Mouse (Mus musculus) T-helper 1 cell (primary cell): ENCODE results near the gene Wars.

Source experiments
- in situ Hi-C: fragments of 300-600 bp; cut with MboI, MseI; formaldehyde crosslinking; loops from one replicate; pipeline ENCODE4 v1.15.1; 2025; ENCODE audit warnings: high pct_unique_total_duplicates

The Wars gene

GRCm38 (mm10) chr12:108893715-108894431 is at the start of gene Wars:
Gene Wars (minus strand): TSS chr12:108894174.
- in situ Hi-C loops: no loop called here

GRCm38 (mm10) chr12:108942203-108942923 is 48.4 kb upstream of the Wars start:
- in situ Hi-C loops: no loop called here

GRCm38 (mm10) chr12:108941282-108941681 is 47.3 kb upstream of the Wars start:
- in situ Hi-C loops: no loop called here

GRCm38 (mm10) chr12:108940255-108940654 is 46.3 kb upstream of the Wars start:
- in situ Hi-C loops: no loop called here

GRCm38 (mm10) chr12:108939317-108939716 is 45.3 kb upstream of the Wars start:
- in situ Hi-C loops: no loop called here

GRCm38 (mm10) chr12:108938844-108939243 is 44.9 kb upstream of the Wars start:
- in situ Hi-C loops: no loop called here

GRCm38 (mm10) chr12:108937506-108937905 is 43.5 kb upstream of the Wars start:
- in situ Hi-C loops: no loop called here

- in situ Hi-C loops: no loop called here
Measured at GRCm38 (mm10) chr12:108936834-108937233, 42.9 kb upstream of the Wars start.

GRCm38 (mm10) chr12:108934231-108934630 is 40.3 kb upstream of the Wars start:
- in situ Hi-C loops: no loop called here

GRCm38 (mm10) chr12:108932113-108932512 is 38.1 kb upstream of the Wars start:
- in situ Hi-C loops: no loop called here

GRCm38 (mm10) chr12:108931341-108932053 is 37.5 kb upstream of the Wars start:
- in situ Hi-C loops: no loop called here

GRCm38 (mm10) chr12:108929475-108929874 is 35.5 kb upstream of the Wars start:
- in situ Hi-C loops: no loop called here

- in situ Hi-C loops: no loop called here
Measured at GRCm38 (mm10) chr12:108928249-108928648, 34.3 kb upstream of the Wars start.

- in situ Hi-C loops: no loop called here
Measured at GRCm38 (mm10) chr12:108926606-108927111, 32.7 kb upstream of the Wars start.

GRCm38 (mm10) chr12:108918753-108919152 is 24.8 kb upstream of the Wars start:
- in situ Hi-C loops: no loop called here

GRCm38 (mm10) chr12:108917509-108917908 is 23.5 kb upstream of the Wars start:
- in situ Hi-C loops: no loop called here

- in situ Hi-C loops: no loop called here
Measured at GRCm38 (mm10) chr12:108916447-108917042, 22.6 kb upstream of the Wars start.

GRCm38 (mm10) chr12:108915893-108916292 is 21.9 kb upstream of the Wars start:
- in situ Hi-C loops: no loop called here

GRCm38 (mm10) chr12:108914709-108915340 is 20.9 kb upstream of the Wars start:
- in situ Hi-C loops: no loop called here

GRCm38 (mm10) chr12:108914198-108914597 is 20.2 kb upstream of the Wars start:
- in situ Hi-C loops: no loop called here

- in situ Hi-C loops: no loop called here
Measured at GRCm38 (mm10) chr12:108912442-108912841, 18.5 kb upstream of the Wars start.
